Mouse (Mus musculus): ENCODE data around the gene Wipi2. TPM values are rescaled to one million over a fixed set of nuclear protein-coding genes. Genes with fewer than 3 reads are reported as not detected.

The Wipi2 gene
- polyA plus RNA-seq, 1 experiment from 2014 or later, result 43.9 TPM

DNA sequence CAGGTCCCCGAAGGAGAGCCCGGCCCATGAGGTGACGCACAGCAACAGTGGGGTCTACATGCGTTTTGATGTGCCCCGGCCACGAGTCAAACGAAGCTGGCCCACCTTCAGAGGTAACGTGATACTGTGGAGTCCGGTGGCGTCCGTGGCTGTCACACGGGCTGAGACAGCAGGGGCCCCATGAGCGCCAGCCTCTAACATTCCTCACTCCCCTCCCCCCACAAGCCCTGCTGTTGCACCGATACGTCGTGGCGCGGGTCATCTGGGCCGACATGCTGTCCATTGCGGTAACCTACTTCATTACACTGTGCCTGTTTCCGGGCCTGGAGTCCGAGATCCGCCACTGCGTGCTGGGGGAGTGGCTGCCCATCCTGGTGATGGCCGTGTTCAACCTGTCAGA lies 91.0 kb downstream of the Wipi2 start:
- Histone ChIP-seq H3K4me1 (ENCODE audit: control insufficient read depth, insufficient read depth, low read length) (no peaks in the 10 kb centered on the region), H3K36me3 (ENCODE audit: control insufficient read depth, insufficient read depth, low read length) (peaks cover 27% of the 10 kb centered on the region), H3K27ac (ENCODE audit: low read length) (no peak overlapping the region), H3K9me3 (replicated peaks; ENCODE audit: control insufficient read depth, low read length, poor library complexity, severe bottlenecking) (no peaks in the 10 kb centered on the region), H3K27me3 (ENCODE audit: control insufficient read depth, insufficient read depth, low read depth, low read length) (no peaks in the 10 kb centered on the region), H3K9ac (ENCODE audit: low read depth, low read length) (no peak overlapping the region), H3K4me3 (ENCODE audit: low read depth, low read length) (no peak overlapping the region), H3K4me2 (ENCODE audit: low read length) (no peak overlapping the region)
- 72% methylated on average over 25 of the region's 25 CpGs for WGBS
- ATAC-seq, result no peak

GRCm38 (mm10) chr5:142719897-142720296 lies 92.4 kb downstream of the Wipi2 start:
- 91% methylated on average over 13 of the region's 13 CpGs for WGBS
- H3K27me3 ChIP-seq (ENCODE audit: control insufficient read depth, insufficient read depth, low read depth, low read length), result no peaks in the 10 kb centered on the region
- H3K36me3 ChIP-seq (ENCODE audit: control insufficient read depth, insufficient read depth, low read length), result peaks cover 22% of the 10 kb centered on the region
- H3K4me2 ChIP-seq (ENCODE audit: low read length), result no peak overlapping the region
- no peak overlapping the region for H3K27ac ChIP-seq (ENCODE audit: low read length)
- peaks cover 4% of the 10 kb centered on the region; the same call in 1 of the 2 replicates for H3K4me1 ChIP-seq (ENCODE audit: control insufficient read depth, insufficient read depth, low read length)
- no peaks in the 10 kb centered on the region for H3K9me3 ChIP-seq (replicated peaks; ENCODE audit: control insufficient read depth, low read length, poor library complexity, severe bottlenecking)
- H3K9ac ChIP-seq (ENCODE audit: low read depth, low read length), result no peak overlapping the region
- H3K4me3 ChIP-seq (ENCODE audit: low read depth, low read length), result no peak overlapping the region
- no peak for ATAC-seq

Other genes starting within 250 kb of the Wipi2 start
- gene Foxk1, start 226.2 kb upstream of the Wipi2 start, polyA plus RNA-seq (2015; fragmentation: Nextera tagmentation; extraction: Ambion mirVana), result 6.0 and 6.7 TPM in 2 replicates
- 12.2 and 14.1 TPM in 2 replicates for gene Ap5z1, start 163.8 kb upstream of the Wipi2 start, polyA plus RNA-seq (2015; fragmentation: Nextera tagmentation; extraction: Ambion mirVana)
- 0.14 and 0.20 TPM in 2 replicates for gene Papolb, start 97.6 kb upstream of the Wipi2 start, polyA plus RNA-seq (2015; fragmentation: Nextera tagmentation; extraction: Ambion mirVana)
- gene Radil, start 76.6 kb upstream of the Wipi2 start, polyA plus RNA-seq (2015; fragmentation: Nextera tagmentation; extraction: Ambion mirVana), result 24.0 and 26.2 TPM in 2 replicates
- gene Mmd2, start 18.9 kb upstream of the Wipi2 start, polyA plus RNA-seq (2015; fragmentation: Nextera tagmentation; extraction: Ambion mirVana), result 52.2 and 74.2 TPM in 2 replicates
- 83.1 and 84.7 TPM in 2 replicates for gene Slc29a4, start 64.8 kb downstream of the Wipi2 start, polyA plus RNA-seq (2015; fragmentation: Nextera tagmentation; extraction: Ambion mirVana)
- gene Tnrc18, start 190.0 kb downstream of the Wipi2 start, polyA plus RNA-seq (2015; fragmentation: Nextera tagmentation; extraction: Ambion mirVana), result 23.3 and 27.7 TPM in 2 replicates

Measured in midbrain, embryonic 16.5 days (tissue).